Mouse (Mus musculus): ENCODE measurements around the gene Nrxn1.

Gene Nrxn1

DNA sequence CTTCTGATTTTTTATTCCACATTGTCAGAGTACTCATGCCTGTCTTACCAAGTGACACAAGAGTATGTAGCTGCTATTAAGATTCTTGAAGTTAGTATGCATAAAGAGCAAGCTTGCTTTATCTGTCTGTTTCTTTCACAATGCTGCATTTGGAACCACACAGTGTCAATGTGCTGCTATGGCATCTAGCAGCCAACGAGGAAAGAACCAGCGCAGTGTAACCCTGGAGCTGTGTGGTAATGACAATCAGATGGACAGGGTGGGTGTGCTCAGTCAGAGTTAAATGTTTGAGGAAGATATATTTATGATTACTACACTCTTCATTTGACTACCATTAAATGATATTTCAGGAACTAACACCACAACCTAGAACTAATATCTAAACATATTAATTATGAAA, 102.1 kb downstream of the Nrxn1 start:
- intact Hi-C loops (cut with DNase I): no loop called here

DNA sequence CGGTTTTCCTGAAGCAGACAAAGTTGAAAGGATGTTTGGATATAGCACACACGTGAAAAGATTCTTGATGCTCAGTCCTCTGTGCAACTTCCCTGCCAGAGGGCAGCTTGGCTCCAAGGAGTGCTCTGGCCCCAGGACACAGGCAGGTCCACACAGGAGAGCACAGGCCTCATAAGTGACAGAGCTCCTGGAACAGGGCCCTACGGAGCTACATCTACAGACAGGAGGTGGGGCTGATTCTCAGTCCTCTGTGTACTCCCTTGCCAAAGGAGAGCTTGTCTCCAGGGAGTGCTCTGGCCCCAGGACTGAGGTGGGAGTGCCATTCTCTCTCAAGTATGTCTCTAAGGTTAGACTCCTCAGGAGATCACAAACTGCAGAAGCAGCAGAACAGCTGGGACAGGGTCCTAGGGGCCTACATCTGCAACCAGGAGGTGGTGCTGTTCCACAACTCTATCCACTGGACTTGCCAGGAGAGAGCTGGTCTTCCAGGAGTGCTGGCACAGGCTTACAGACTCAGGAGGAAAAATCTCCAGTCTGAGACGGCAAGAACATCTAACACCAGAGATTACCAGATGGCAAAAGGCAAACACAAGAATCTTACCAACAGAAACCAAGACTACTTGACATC, 129.9 kb downstream of the Nrxn1 start:
- intact Hi-C loops (cut with DNase I): no loop called here

DNA sequence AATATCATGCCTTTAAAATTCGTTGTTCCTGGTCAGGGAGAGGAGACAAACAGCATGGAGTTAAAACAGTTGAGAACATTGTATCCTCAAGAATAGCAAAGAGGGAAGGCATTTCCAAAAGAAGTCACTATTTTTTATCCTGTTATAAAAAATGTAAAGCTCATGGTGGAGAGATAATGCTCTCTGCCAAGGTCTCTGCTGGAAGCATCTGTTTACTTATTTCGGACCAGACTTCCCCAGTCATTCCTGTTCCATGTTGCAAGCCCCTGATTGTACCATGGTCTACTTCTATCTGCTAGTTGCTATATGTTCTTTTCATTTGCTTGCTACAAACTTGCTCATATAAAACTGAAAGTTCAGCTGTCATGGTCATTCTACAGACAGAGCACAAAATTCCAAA, 137.7 kb downstream of the Nrxn1 start:
- intact Hi-C loops (cut with DNase I): no loop called here

DNA sequence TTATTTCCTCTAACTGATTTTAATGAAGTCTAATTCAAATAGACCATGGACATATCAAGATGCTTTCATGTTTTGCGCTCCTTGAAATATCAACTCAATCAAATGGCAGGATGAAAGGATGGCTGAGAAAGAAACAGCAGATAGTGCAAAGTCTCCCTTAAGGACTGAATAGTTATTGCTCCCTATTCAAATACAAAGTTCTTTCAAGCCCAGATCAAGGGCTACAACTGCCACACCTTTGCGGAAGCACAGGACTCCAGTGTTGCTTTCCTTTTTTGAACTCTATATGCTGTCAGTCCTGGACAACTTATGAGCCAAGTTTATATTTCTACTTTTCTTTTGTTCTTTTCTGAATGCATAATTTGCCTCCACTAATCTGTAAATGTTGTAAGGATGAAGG, 157.9 kb downstream of the Nrxn1 start:
- intact Hi-C loops (cut with DNase I): no loop called here

DNA sequence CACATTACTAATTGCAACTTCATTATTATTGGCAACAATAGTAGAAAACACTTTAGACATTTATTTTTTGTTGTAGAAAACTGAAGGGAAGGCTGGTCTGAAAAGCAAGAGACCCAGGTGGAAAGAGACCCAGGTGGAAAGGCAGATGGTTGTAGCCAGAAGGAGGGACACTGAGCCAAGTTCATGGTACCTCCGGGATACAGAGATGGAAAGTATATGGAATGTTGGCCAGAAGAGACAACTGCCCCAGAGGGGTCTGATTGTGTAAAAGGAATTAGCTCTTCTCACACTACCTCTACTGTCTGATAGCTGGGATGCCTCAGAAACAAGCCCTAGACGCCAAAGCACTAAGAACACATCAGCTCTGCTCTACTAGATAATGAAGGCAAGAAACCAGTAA, 179.6 kb downstream of the Nrxn1 start:
- intact Hi-C loops (cut with DNase I): no loop called here

DNA sequence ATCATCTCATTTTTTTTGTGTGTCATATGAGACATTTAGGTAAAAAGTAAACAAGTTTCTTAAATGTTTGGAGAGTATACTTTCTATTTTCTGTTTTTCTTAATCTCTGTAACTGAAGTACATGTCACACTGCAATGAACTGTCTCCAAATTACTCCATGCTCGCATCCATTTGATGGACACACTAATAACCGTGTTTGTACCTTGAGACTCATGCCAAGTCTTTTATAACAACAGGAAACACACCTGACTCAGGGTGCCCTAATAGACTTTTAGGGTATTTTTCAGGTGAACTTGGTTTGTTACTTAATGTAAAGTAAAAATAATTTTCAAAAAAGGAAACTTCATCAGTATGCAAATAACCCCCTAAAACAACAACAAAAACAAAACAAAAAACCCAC, 180.1 kb downstream of the Nrxn1 start:
- intact Hi-C loops (cut with DNase I): no loop called here

DNA sequence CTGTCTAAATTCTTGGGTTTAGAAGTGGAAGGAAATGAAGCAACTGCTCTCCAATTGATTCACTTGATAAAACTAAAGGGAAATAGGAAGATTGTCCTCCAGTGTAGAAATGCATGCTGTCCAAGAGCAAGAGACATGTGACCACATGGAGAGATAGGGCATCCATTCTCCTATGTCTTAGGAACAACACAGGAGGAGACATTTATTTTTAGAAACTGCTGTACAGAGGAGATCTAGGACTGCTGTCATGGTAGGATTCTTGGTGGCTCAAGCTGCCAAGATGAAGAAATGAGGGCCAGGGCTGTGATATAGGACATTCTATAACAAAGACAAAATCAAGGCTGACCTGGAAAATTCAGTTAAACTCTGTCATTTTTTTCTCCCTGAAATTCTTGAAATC, 180.5 kb downstream of the Nrxn1 start:
- intact Hi-C loops (cut with DNase I): no loop called here

DNA sequence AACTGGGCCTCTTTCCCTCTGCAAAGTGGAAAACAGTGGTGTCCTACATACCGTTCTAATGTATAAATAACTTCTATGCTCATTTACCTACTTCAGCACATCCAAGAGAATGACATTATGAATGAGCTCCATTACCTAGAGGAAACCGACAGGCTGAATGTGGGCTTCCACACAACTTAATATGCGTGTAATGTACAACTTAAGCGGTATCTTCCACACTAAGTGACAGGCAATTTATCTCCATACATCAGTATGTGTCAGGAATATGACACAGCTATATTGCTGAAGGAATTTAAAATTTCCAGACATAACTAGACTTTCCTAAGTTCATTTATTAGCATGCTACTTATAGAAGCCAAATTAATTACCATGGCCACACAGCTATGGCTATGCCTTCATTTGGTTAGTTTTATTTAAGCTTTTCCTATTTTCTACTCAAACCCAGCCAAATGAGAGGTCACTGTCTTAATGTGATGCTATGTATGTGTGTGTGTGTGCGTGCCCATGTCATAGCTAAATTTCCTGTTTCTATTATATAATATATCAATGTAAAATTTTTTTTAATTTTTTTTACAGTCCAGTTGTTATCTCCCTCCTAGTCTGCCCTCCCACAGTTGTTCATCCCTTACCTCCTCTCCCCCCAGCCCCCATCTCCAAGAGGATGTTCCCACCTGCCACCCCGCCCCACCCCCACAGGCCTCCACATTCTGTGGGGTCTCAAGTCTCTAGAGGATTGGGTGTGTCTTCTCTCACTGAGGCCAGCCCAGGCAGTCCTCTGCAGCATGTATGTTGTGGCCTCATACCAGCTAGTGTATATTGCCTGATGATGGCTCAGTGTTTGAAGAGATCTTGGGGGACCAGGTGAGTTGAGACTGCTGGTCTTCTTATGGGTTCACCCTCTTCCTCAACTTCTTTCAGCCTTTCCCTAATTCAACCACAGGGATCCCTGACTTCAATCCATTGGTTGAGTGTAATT, 186.5 kb downstream of the Nrxn1 start:
- intact Hi-C loops (cut with DNase I): no loop called here

DNA sequence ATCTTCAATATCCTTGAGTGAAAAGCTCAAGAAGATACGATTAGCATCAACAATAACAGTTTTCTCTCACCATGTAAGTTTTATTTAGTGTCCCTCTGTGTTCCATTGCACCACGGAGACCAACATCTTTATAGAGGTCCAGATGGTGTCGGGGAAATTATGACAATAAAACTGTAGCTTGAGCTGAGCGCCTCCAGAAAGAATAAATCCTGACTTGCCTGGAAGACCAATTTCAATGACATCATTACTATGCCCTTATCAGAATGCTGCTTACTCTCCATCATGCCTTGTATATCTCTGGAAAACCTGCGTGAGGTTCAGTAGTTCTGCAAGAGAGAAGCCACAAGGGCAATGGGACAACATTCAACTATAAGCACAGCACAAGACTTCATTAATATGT, 187.7 kb downstream of the Nrxn1 start:
- intact Hi-C loops (cut with DNase I): no loop called here

DNA sequence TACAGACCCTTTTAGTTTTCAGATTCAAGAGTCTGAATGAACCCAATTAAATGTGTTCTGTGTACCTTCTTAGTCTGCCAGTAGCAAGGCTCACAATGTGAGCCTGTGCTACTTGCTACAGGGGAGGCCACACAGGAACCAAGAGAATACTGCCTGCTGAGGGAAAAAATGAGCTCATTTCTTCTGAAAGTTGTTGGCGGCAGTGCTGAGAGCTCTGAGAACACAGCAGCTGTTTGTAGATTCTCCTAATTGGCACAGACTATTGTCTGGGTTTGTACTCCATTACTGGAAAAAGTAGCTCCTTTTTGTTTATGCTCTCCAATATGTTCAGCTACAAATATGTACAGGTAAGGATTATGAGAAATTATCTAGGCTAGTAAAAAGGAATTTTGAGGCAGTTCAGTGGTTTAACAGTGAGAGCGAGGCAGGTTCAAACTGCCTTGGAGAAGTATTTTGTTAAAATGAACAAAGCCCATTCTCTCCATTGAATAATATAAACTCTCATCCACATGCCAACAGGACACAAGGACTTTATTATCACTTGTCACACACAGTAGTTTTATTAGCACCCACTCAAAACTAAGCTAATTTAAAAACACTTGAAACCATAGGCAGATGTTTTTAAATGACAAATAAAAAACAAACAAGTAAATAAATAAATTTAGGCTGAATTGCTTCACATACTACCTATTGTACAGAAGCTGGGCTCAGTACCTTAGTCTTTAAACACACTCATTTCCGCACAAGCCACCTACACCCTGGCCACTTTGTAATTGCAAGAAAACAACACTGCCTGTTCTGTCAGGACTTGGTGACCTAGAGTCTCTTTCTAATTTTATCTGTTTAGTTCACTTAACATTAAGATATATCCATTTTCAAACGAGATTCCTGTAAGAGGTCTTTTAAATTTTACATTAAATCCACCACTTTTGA, 200.3 kb downstream of the Nrxn1 start:
- intact Hi-C loops (cut with DNase I): no loop called here

DNA sequence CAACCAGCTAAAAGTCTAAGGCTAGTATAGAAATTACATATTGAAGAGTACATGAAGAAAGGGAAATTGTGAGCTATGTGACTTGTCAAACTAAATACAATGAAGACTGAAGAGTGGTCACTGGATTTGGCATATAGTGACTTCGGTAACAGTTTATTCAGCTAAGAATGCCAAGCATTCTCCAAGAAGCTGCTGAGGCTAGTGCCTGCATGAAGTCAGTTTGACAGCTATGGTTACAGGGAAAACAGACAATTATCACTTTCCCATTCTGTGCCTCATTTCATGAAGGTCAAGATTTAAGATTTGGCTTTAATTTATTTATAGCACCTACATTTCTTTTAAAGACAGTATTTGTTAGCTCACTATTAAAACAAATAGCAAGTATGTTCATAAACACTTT, 201.2 kb downstream of the Nrxn1 start:
- intact Hi-C loops (cut with DNase I): no loop called here

DNA sequence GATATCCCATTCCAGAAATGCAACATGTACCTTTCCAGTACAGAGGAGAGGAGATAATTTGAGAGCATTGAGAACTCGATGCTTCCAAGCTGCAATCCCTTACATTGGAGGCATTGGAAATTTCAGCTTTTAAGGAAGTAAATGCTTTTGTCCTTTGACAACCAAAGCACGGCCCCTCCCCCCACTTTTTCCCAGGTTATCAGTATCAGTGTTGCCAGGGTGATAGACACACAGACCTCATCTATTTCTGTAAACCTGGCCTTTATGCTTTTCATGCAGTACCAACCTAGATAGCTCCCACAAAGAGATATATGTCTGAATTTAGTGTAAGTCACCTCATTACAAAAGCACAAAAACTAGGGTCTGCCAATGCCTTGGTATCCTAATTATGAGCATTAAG, 235.6 kb downstream of the Nrxn1 start:
- intact Hi-C loops (cut with DNase I): no loop called here

DNA sequence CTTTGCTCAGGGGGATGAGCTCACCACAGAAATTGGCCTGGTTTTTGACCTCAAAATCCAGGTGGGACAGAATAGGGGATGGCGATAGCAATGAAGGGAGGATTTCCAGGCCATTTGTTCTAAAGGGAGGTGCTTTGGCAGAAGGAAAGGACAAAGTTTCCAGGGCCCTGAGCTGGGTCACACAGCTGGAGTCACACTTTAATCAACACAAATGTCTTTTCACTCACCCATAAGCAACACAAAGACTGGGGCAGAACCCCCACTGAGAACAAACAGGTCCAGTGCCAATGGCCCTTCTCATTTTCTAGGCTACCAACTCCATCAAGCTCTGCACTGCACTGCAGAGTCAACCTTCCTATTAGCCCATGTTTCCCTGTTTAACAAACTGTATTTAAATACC, 249.0 kb downstream of the Nrxn1 start:
- intact Hi-C loops (cut with DNase I): no loop called here

DNA sequence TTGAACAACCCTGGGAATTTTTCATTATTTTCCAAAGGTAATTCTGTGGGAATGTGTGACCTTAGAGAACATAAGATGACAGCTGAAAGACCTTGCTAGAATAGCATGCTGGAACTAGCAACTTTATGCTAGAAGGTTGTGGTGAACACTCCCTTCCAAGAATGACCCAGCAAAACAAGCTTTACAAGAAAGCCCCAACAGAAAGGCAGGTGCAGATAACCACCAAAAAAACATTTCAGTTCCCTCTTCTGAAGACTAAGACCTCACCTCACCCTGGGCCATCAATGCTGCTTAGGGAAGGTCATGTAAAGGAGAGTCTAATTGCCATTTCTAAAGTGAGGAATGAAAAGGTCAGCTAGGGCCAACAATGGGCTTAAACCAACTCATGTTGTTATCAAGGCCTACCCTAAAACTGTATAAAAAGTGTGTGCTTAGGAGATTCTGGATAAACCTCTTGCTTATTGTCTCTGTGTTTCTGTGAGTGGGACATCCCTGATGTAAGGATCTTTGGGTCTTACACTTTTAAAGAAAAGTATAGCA, 249.7 kb downstream of the Nrxn1 start:
- intact Hi-C loops (cut with DNase I): no loop called here

DNA sequence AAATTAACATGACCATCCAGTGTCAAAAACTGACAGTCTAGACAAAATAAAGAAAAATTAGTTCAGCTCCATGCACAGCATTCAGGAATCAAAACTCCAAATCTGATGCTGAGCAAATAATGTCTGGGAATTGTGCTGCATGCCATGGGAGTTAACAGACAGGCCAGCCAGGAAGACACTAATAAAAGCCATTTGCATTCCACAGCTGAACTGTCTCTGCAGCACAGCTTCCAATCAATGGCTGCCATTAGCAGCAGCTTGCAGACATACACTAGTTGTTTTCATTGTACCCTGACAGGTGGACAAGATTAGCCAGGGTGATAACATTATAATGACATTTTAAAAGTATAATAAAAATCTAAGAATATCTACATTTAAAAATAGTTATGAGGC, 255.9 kb downstream of the Nrxn1 start:
- intact Hi-C loops (cut with DNase I): no loop called here

DNA sequence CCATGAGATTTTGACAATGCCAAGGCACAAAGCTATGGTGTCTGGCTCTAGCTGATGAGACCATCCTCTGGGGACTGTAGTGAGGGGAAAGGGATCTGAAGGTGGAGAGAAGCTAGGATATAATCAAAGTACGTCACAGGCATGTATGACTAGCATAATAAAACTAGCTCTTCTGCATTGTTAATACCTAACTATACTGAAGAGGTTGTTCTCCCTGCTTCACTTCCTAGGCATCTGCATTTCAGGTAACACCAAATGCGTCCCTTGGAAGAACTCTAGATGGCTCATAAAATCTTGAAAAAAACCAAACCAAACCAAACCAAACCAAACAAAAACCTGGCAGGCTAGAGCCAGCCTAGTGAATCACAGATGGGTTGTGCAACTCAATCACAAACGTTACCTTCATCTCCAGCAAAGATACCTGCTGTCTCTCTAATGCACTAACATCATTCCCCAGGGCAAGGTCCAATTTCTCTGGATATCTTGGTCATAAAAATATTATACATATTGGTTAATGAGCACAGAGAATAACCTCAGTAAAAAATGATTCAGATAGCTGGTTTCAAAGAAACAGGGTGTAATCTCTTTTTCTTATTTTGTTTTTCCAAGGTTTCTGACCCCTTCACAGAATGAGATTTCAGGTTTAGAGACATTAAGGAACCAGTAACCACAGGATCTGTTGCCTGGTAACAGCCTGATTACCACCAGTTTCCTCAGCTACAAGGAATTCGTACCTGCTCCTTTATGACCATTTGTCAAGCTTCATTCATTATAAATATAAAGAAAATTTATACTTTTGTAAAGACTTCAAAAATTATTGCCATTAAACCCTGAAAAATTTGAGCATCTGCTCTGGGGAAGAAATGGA, 256.5 kb downstream of the Nrxn1 start:
- intact Hi-C loops (cut with DNase I): no loop called here

DNA sequence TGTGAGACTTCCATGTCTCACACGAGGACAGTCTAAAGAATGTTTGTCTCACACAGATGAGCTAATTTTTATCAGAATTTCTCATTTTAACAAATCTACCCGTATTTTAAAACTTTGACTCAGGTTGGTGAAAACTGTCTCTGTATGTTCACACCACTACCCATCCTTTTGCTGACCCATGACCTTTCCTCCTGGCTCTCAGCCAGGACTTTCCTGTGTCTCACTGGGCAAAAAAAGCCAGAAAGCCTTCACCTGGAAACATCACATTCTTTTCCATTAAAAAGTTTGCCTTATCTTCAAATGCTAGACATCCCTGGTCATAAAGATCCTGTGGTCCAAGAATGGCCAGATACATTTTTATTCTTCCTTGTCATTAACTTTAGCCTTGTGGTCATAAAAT, 274.5 kb downstream of the Nrxn1 start:
- intact Hi-C loops (cut with DNase I): no loop called here

DNA sequence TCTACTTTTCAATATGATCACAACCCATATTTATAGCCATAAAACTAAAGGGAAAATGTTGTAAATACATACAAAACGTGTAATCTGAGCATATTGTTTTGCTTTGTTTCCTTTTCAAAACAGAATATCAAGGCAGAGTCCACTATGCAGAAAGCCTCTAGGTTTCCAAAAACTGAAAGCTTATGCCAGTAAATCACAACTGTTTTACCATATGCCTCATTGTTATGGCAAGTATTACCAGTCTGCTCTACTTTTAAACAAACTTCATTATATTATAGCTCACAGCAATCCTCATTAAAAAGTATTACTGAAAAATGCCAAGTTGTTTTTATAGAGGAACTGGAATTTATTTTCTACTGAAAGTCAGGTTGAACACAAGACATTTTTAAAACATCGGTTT, 275.0 kb downstream of the Nrxn1 start:
- intact Hi-C loops (cut with DNase I): no loop called here

DNA sequence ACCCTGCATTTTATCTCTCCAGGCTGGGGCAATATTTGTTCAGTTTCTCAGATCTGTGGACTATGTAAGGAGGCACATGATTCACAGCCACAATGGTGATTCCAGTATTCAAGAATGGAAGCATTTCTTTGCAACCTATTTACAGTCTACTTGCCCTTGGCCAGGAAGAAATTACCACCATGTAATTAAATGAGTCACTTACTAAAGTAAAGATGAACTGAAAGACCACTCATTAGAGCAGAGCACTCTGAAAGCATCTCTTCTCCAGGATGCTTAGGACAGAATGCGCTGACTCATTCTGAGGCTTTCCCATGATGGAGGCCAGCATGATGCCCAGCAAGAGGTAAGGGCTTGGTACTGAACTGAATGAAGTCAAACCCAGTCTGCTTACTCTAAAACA, 277.6 kb downstream of the Nrxn1 start:
- intact Hi-C loops (cut with DNase I): no loop called here

DNA sequence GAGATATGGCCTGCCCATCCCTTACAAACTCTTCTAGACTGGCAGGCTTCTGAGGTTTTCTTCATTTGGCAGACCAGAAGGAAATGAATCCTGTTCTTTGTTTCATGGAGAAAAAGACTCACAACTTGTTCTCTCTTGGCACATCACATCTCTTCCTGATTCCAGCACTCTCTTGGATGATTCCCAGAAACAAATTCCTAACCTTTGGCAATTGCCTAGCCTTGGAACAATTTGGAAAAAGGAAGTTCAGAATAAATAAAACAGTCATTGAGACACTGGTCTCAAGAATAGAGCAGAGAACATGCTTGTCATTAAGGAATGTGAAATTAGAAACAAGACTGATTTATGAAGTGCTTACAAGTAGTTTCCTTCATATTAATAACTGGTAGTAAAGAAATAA, 279.1 kb downstream of the Nrxn1 start:
- intact Hi-C loops (cut with DNase I): no loop called here

DNA sequence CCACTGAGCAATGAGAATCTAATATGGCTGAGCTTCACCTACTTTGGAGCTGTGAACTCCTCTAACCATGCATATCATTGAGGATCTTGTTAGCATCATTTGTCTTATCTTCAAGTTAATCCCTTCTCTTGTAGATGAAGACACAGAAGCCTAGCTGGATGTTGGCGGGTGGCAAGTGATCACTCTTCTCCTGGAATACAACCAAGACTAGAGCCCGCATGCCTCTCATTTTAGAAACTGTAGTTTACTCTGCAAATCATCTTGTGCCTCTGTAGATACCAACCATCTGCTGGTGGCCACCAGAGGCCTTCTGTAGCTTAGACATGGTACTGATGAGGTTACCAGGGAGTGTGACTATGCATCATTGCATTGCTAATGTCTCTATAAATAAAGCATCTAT, 280.4 kb downstream of the Nrxn1 start:
- intact Hi-C loops (cut with DNase I): no loop called here
